Mouse (Mus musculus) MEL (cell line): ENCODE data around the gene Aph1c.

ENCODE experiments used
- ETS1 ChIP-seq: IDR thresholded peaks from 2 replicates; pipeline ENCODE4 v1.6.1; 2012; ENCODE audit warnings: low read depth, mild to moderate bottlenecking, inconsistent platforms, low read length, improper control_type of control experiment, moderate library complexity
- KAT2A ChIP-seq: conservative IDR thresholded peaks from 2 replicates; pipeline ENCODE4 v1.6.1; 2012; ENCODE audit warnings: low read depth, low read length, improper control_type of control experiment, inconsistent platforms
- ZNF384 ChIP-seq: IDR thresholded peaks from 2 replicates; pipeline ENCODE4 v1.6.1; 2012; ENCODE audit warnings: low read depth, mild to moderate bottlenecking, inconsistent platforms, low read length, improper control_type of control experiment

GRCm38 (mm10) chr9:66862202-66862601 lies 27.7 kb upstream of the Aph1c start:
- TF ChIP-seq ETS1 (no peak), ZNF384 (no peak), KAT2A (no peak)
